Mouse (Mus musculus): ENCODE data around the gene Syap1.

DNA sequence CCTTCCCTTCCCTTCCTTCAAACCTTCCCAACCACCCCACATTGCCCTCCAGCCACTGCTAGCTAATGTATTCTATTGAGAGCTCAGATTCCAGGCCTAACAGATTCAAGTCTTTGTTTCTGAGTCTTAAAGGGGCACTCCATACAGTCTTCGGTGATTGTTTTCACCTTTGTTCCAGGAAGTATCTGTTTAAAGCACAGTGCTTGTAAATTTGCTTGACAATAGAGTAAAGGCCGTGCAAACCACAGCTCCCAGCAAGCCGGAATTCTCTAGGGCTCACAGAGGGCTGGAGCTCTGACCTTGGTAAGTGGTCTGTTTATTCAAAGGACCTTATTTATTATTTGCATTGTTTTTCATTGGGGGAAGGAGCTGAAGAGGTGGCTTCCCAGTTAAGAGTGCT, 56.1 kb downstream of the Syap1 start:
- TF ChIP-seq POLR2A (IDR thresholded peaks at IDR 0.05; ENCODE audit: borderline replicate concordance, control insufficient read depth, low read depth, low read length) (no peak), CTCF (IDR thresholded peaks at IDR 0.05; ENCODE audit: control insufficient read depth, insufficient read depth, low read length) (no peak)

All from bone marrow, adult 2 months (tissue).